Mouse (Mus musculus): ENCODE measurements around the gene Cib3. TPM values are rescaled to one million over a fixed set of nuclear protein-coding genes. Genes with fewer than 3 reads are reported as not detected.
A peak's percentile ranks its signal among the peaks of the same experiment; 100 is the strongest.

Gene Cib3
- total RNA-seq, 4 experiments from 2014 or later: 0.20 TPM; not detected in 3

DNA sequence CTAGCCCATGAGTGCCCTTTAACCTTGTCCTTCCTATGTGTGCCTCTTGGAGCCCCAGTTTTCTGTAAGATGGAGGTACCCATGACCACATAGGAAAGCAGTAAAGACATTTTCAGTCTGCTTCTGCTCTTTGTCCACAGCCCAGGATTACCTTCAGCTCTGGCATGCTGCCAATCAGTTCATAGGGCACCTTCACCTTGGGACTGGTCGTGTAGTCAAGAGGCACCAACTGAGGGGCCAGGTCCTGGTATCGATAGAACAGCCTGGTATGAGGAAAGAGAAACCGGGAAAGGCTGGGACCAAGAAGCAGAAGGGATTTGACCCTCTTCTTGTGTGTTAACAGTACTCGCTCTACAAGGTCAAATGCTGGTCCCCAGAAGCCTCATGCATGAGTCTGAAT is 2.4 kb downstream of the Cib3 start:
- DNase-seq: no peak

DNA sequence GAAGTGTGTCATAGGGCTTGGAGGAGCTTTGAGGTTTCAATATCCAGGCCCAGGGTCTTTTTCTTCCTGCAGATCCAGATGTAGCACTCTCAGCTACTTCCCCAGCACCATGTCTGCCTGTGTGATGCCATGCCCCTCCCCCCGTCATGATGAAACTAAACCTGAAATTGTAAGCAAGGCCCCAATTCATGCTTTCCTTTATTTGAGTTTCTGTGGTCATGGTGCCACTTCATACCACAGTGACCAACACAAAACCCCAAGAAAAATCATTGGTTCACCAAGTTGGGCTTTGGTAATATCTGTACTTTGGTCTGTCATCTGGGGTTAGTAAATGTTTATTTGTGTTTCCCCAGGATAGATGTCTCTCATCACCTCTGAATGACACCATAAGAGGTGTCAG is 4.1 kb downstream of the Cib3 start:
- DNase-seq: no peak

DNA sequence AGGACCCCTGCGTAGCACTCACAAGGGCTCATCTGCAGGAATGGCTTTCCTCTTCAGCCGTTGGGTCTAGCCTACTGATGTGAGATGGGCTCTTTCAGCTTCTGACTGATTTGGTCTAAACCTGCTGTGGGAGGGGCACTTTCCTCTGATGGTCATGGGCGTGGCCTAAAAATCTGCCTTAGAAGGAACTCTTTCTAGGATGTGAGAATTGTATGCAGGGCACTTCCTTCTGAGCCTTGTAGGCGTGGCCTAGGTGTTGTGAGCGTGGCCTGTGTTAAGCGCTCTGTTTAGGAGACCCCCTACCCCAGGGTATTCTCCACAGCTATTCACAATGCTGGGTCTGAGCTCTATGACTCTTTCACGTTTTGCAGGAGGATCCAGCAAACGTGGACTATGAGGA is 14.6 kb downstream of the Cib3 start:
- DNase-seq: no peak

DNA sequence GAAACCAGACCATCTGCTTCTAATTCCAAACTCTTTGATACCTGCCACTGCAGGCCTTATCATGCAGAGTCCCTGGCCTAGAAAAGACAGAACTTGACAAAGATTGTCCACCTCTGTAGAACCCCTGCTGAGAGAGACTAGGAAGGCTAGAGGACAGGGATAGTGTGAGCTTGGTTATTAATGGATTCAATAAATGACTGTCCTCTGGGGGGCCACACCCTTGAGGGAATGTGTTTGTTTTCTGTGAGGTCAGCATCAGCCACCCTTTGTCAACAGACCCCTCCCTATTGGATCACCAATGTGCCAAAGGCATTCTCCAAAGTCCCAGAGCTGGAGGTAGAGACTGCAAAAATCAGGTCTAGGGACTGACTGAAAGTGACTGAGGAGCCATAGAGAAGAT is 20.6 kb downstream of the Cib3 start:
- no peak for DNase-seq

DNA sequence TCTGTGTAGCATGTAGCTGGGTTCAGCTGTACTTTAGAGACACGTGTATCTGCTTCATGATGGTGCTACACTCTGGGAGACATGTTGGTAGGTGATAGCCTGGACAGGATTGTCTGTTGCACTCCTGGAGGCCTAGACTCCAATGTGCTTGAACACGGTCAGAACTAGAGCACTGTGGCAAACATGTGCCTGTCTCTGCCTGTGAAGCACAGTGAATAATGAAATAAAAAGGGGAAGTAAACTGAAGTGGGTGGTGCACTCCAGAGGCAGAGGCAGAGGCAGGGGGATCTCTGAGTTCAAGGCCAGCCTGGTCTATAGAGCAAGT is 22.5 kb downstream of the Cib3 start:
- DNase-seq: no peak

DNA sequence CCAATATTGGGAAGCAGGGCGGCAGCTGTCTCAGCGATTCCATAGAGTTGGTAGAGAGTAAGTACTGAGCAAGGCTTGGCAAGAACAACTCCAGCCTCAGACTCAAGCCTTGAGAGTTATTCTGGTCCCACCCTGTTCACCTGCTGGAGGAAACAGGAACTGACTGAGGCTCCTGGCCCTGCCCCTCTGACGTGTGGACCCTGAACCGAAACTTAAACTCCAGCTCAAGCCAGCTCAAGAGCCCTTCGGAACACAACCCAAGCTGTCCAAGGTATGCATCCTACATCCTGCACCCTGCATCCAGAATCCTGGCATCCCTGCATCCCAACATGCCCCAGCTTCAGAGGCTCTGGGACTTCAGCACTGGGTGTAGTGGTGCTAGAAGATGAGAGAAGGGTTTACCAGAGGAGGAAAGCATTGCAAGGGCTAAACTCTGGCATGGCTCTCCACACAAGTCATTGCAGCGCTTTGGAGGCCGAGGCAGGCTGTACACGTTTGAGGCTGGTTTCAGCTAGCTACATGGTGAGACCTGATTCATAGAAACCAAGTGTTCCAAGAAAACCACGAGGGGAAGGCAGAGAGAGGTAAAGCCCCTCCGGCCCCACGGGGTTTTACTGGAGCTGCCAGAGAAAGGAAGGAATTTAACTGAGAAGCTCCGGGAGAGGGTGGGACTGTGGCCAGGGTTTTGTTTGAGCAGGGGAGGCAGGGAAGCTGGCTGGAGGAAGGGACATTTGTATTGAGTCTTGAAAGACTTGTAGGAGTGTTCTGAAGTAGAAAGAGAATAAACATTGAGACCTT is 23.0 kb downstream of the Cib3 start, which contains the start of gene Hsh2d:
Gene Hsh2d (plus strand): TSS at position 222 of the 798 bp plus-strand sequence.
- DNase-seq: no peak

DNA sequence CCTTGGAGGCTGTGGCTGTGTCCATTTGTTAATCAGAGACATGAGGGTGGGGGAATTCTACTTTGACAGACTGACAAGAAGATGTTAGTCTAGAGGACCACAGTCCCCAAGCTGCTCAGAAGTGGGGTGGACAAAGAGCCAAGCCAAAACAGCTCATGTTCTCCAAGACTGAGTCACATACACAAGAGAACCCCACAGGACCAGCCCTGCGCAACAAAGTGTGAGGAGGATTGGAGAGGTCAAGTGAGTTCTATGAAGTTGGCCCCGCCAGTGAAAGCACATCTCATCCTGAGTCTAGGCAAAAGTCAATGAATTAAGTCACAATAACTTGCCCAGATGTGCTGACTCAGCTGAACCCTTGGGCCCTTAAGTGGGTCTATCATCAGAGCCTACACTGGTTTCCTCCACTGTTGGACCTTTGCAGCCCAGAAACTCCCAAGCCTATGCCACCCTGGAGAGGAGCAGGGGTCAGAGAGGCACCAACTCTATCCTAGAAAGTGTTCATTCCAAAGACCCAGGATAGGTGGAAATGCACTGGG is 24.8 kb downstream of the Cib3 start:
- DNase-seq: no peak

DNA sequence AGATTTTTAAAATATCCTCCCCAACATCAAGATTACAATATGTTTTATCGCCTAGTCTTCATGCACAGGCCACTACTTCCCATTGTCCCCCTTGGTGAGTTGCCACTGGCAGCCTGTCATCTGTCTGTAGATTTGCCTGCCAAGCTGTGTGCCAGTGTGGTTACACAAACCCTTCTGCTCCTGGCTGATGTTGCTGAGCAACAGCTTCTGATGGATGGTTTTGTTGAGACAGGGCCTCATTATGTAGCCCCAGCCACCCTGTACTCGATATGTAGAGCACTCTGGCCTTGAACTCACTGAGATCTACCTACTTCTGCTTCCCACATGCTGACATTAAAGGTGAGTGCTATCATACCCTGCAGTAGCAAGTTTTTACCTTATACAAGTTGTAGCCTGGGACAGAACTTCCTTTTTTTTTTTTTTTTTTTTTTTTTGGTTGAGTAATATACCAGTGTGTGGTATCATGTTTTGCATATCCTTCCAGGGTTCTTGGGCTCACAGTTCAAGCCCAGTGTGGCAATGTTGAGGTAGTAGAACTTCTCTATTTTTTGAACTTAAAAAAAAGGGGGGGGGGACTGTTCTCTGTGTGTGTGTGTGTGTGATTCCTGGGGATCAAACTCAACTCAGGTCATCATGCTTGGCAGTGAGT is 29.0 kb downstream of the Cib3 start:
- DNase-seq: peak; percentile 25

DNA sequence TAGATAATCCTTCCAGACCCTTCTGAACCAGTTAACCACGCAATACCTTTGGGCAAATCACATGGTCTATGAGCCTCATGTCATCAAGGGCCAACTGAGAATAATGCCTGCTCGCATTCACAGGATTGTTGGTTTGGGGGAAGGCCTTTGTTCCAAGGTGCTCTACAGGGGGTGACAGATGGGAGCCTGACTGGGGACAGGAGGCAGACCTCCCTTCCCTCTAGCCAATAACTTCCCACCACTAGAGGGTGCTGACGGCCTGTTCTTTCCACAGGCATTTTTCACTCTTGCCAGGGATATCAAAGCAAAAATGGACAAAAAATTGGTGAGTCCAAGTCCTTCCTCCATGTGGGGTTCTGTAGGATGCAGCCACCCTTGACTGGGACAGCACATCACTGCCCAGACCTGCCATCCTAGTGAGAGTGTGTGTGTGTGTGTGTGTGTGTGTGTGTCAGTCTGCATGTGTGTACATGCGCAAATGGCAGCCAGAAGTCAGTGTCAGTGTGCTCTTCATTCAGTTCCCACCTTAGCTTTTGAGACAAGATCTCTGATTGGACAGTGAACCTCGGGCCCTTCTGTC is 35.2 kb downstream of the Cib3 start:
- peak; percentile 51 for DNase-seq

DNA sequence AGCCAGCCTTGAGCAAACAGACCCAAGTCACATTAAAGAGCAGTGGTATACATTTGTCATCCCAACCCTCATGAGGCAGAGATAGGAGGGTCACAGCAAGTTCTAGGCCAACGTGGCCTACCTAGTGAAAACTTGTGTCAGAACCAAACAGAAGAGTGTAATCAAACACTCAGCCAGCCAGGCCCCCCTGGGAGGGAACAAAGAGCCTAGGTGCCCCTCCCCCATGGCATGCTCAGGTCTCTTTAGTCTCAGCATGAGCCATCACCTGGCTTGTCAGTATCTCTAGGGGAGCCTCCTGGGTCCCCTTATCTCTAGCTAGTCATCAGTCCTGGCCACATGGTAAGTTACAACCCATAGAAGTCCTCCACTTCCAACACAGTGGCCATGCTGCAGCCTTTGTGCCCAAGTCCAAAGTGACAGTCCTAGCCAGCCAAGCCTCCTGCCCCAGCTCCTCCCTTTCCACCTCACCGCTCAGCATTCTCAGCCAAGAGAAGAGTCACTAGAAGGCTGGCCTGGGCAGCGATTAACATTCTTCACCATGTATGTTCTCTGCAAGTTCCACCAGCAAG is 42.9 kb downstream of the Cib3 start:
- no peak for DNase-seq

DNA sequence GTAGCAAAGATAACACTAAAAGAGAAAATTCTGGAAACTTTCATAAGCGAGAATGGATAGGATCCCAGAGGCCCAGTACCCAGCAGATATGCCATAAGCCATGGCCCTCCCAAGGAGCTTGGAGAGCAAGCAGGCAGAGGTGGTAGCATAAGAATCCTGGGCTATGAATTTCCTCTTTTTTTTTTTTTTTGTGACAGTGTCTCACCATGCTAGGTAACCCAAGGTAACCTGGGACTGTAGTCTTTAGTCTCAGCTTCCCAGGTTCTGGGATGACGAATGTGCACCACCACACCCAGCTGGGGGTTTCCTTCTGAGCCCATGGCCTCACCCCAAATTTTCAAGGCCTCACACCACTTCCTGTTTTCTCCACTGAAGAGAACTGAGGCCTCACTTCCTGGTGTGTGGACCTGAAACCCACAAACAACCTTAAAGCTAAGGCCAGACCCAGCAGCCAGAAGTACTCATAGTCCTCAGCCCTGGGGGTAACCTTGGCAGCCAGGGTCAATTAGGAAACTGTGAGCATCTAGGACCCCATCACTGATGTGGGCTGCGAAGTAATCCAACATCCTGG is 43.5 kb downstream of the Cib3 start:
- DNase-seq: no peak

DNA sequence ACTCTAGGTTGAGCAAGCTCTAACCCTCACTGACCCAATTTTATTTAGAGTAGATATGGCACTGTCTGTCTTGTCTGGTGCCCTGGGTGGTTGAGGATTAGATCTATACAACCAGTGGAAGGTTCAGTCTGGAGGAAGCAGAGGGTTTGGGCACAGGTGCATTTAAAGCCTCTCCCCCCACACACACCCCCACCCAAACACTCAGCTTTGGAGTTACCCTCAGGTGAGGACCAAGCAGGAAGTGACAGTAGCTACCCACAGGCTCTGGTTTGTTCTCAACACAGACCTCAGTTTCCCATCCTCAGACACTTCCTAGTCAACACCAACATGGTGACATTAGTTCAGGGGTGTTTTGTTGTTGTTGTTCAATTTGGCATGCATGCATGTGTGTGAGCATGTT is 49.8 kb downstream of the Cib3 start:
- no peak for DNase-seq

DNA sequence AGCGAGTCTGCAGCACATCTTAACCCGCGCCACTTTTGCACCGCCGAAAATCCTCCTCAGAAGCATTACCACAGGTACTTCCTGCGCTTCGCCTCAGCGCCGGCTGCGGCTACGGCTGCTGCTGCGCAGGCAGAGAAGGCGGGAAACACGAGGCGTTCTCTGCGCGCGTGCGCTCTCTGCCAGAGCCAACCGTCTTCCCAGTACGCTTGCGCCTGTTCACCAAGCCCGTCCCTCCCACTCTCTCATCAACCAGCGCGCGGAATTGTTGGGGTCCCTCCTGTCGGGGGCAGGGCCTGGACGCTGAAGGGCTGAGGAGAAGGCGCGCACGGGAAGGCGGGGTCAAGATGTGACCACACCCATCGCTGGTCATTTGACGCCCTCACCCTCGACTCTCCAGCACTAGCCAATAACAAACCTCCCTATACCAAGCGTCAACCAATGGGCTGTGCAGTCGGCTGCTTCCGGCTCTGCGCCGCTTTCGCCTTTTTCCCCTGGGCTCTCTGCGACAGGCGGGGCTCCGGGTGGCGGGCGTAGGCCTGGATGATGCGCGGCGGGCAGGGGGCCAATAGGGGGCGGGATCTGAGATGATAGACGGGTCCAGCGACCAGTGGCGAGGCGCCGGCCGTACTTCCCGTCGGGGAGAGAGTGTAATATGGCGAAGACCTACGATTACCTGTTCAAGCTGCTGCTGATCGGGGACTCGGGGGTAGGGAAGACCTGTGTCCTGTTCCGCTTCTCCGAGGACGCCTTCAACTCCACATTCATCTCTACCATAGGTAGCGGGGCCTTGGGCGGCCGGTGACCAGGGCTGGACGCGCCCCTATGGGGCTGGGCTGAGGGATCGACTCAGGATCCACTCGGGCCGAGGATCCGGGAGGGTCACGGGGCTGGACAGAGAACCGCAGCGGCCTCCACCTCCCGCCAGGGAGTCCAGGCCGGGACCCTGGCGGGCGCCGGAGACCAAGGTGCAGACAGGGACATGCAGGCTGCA is 51.6 kb downstream of the Cib3 start, which contains the start of gene Rab8a:
Gene Rab8a (plus strand): TSS at position 494 of the 991 bp plus-strand sequence.
- DNase-seq: peak; percentile 100

DNA sequence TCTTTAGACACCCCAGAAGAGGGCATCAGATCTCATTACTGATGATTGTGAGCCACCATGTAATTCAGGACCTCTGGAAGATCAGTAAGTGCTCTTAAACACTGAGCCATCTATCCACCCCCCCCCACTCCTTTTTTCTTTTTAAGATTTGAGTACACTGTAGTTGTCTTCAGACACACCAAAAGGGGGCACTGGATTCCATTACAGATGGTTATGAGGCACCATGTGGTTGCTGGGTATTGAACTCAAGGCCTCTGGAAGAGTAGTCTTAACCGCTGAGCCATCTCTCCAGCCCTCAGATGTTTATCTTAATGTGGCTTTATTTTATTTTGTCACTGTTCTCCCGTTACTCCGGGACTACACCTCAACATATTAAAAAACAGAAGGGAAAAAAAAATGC is 52.6 kb downstream of the Cib3 start:
- DNase-seq: no peak

DNA sequence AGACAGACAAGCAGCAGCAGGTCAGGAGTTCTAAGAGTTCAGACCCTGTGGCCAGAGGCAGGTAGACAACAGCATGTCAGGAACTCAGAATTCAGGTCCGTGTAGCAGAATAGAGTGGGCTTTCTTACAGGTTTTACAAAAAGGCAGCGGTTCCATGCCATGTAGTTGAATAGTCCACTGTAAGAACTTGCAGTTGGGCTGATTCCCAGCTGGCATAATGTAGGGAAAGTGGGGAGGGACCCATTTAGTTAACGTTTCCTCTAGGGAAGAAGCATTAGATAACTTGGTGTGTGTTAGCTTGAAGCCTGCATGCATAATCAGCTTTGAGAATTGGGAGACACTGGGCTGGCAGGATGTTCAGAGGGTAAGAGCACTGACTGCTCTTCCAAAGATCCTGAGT is 53.9 kb downstream of the Cib3 start:
- no peak for DNase-seq

DNA sequence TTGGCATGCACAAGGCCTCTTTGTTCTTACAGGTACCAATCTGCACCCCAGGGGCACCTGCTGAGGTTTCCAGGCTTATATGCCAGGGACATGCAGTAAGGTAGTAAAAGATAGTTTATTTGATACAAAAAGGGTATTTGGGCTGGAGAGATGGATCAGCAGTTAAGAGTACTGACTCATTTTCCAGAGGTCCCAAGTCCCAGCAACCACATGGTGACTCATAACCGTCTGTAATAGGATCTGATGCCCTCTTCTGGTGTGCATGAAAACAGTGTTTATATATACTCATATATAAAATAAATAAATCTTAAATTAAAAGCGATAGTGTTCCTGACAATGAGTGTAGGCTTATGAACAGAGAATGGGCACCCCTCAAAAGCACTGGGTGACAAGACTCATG is 54.5 kb downstream of the Cib3 start:
- DNase-seq: no peak

Other genes with a start within 250 kb of the Cib3 start
- 10 to 100 TPM in 2 of 4 experiments, 1 to 10 TPM in 2; 5.3 to 12.2 (median 8.6) TPM for gene Cyp4f18, start 203.2 kb downstream of the Cib3 start, total RNA-seq (2022)
- not detected for gene Olfr372, start 171.6 kb downstream of the Cib3 start, total RNA-seq (2022)
- not detected for gene Olfr373, start 129.7 kb downstream of the Cib3 start, total RNA-seq (2022)
- gene Olfr374, start 105.8 kb downstream of the Cib3 start, total RNA-seq (2022): not detected
- 100 to 1,000 TPM; 133 to 158 (median 140) TPM for gene Tpm4, start 77.9 kb downstream of the Cib3 start, total RNA-seq (2022)
- 10 to 100 TPM; 56.6 to 69.3 (median 61.7) TPM for gene Rab8a, start 51.6 kb downstream of the Cib3 start, total RNA-seq (2022)
- gene Hsh2d, start 23.2 kb downstream of the Cib3 start, total RNA-seq (2022): under 1 TPM in 1 of 4 experiments, not detected in 3; 0.16 TPM
- gene Gm11034, start 799 bp upstream of the Cib3 start, total RNA-seq (2022): not detected
- 10 to 100 TPM; 57.8 to 69.3 (median 65.2) TPM for gene Fam32a, start 6.9 kb upstream of the Cib3 start, total RNA-seq (2022)
- 10 to 100 TPM; 51.1 to 67.6 (median 57.4) TPM for gene Ap1m1, start 27.2 kb upstream of the Cib3 start, total RNA-seq (2022)
- 1 to 10 TPM; 4.5 to 9.5 (median 7.9) TPM for gene Gm10282, start 92.4 kb upstream of the Cib3 start, total RNA-seq (2022)
- gene Klf2, start 106.2 kb upstream of the Cib3 start, total RNA-seq (2022): 10 to 100 TPM; 30.7 to 44.2 (median 36.5) TPM
- 10 to 100 TPM; 43.8 to 80.2 (median 57.1) TPM for gene Eps15l1, start 208.6 kb upstream of the Cib3 start, total RNA-seq (2022)
- gene Calr3, start 231.0 kb upstream of the Cib3 start, total RNA-seq (2022): 1 to 10 TPM; 3.0 to 3.8 (median 3.6) TPM
- 10 to 100 TPM in 2 of 4 experiments, 1 to 10 TPM in 2; 7.5 to 10.9 (median 9.4) TPM for gene 1700030K09Rik, start 231.0 kb upstream of the Cib3 start, total RNA-seq (2022)

All from adrenal gland, adult 8-10 months (tissue).